Mouse (Mus musculus) limb, embryonic 12.5 days (tissue): ENCODE results near the gene Pkn2. TPM values are rescaled to one million over a fixed set of nuclear protein-coding genes. Genes with fewer than 3 reads are reported as not detected.

ENCODE experiments used
- ATAC-seq: fragments of 200-750 bp; cut with Nextera tagmentation; 2 replicates; pipeline ENCODE4 v1.8.0; 2017; ENCODE audit warnings: low read depth, moderate TSS enrichment; ENCODE audit not compliant: insufficient number of reproducible peaks, insufficient read depth, low FRiP score, low TSS enrichment
- H3K27ac ChIP-seq: fragments of 300-500 bp; sonication (generic); 2 replicates; pipeline ENCODE4 v1.5.1; 2016; ENCODE audit warnings: mild to moderate bottlenecking, moderate library complexity
- H3K27me3 ChIP-seq: fragments of 300-500 bp; sonication (generic); 2 replicates; pipeline ENCODE4 v1.6.1; 2016; ENCODE audit warnings: mild to moderate bottlenecking, moderate library complexity
- H3K36me3 ChIP-seq: fragments of 300-500 bp; sonication (generic); 2 replicates; pipeline ENCODE4 v1.6.1; 2016; ENCODE audit warnings: mild to moderate bottlenecking, moderate library complexity
- H3K4me1 ChIP-seq: fragments of 300-500 bp; sonication (generic); replicated peaks from 2 replicates; pipeline ENCODE4 v1.6.1; 2016
- H3K4me2 ChIP-seq: fragments of 300-500 bp; sonication (generic); 2 replicates; pipeline ENCODE4 v1.6.1; 2016; ENCODE audit warnings: mild to moderate bottlenecking, moderate library complexity
- H3K4me3 ChIP-seq: fragments of 300-500 bp; sonication (generic); replicated peaks from 2 replicates; pipeline ENCODE4 v1.5.1; 2016; ENCODE audit warnings: mild to moderate bottlenecking
- H3K9ac ChIP-seq: fragments of 300-500 bp; sonication (generic); replicated peaks from 2 replicates; pipeline ENCODE4 v1.6.1; 2016; ENCODE audit warnings: mild to moderate bottlenecking, moderate library complexity
- H3K9me3 ChIP-seq: fragments of 300-500 bp; sonication (generic); 2 replicates; pipeline ENCODE4 v1.6.1; 2016; ENCODE audit warnings: mild to moderate bottlenecking, moderate library complexity
- WGBS: fragments of 180-500 bp; shearing (Covaris S2); methylation state at CpG from one replicate; pipeline ENCODE4 v1.1.7; 2016; 5-methylcytosine and 5-hydroxymethylcytosine counted together
- polyA plus RNA-seq: library from polyadenylated mRNA; unstranded; fragments of >200 nt; fragmentation: Nextera tagmentation; extraction: Ambion mirVana; gene quantifications from 2 replicates; pipeline ENCODE4 v1.2.1, GENCODE M21; 2016

The Pkn2 gene
- polyA plus RNA-seq, 1 experiment from 2014 or later: 68.5 TPM

GRCm38 (mm10) chr3:142834024-142834423 is 47.8 kb downstream of the Pkn2 start:
- H3K9ac ChIP-seq: no peak overlapping the region
- no peak for ATAC-seq
- no peak overlapping the region for H3K4me2 ChIP-seq
- peaks cover 20% of the 10 kb centered on the region for H3K36me3 ChIP-seq
- H3K4me1 ChIP-seq: no peaks in the 10 kb centered on the region
- no peak overlapping the region for H3K27ac ChIP-seq
- no peaks in the 10 kb centered on the region for H3K27me3 ChIP-seq
- WGBS: 90% methylated on average over 4 of the region's 4 CpGs
- H3K9me3 ChIP-seq: no peaks in the 10 kb centered on the region
- H3K4me3 ChIP-seq: no peak overlapping the region

- no peak overlapping the region for H3K4me3 ChIP-seq
- no peak for ATAC-seq
- H3K27me3 ChIP-seq: no peaks in the 10 kb centered on the region
- peaks cover 23% of the 10 kb centered on the region for H3K36me3 ChIP-seq
- H3K27ac ChIP-seq: no peak overlapping the region
- no peak overlapping the region for H3K9ac ChIP-seq
- H3K4me2 ChIP-seq: no peak overlapping the region
- WGBS: 88% methylated on average over 3 of the region's 3 CpGs
- H3K9me3 ChIP-seq: no peaks in the 10 kb centered on the region
- no peaks in the 10 kb centered on the region for H3K4me1 ChIP-seq
These were observed 48.9 kb downstream of the Pkn2 start for GRCm38 (mm10) chr3:142832910-142833309.

GRCm38 (mm10) chr3:142826449-142827146 is 55.2 kb downstream of the Pkn2 start:
- 85% methylated on average over 4 of the region's 4 CpGs for WGBS
- Histone ChIP-seq H3K36me3 (peaks cover 41% of the 10 kb centered on the region), H3K27me3 (no peaks in the 10 kb centered on the region), H3K9me3 (no peaks in the 10 kb centered on the region), H3K4me3 (no peak overlapping the region), H3K9ac (no peak overlapping the region), H3K27ac (no peak overlapping the region), H3K4me1 (0 out of 2 replicates have a peak, but pooled peaks cover 10% of the 10 kb centered on the region), H3K4me2 (no peak overlapping the region)
- no peak for ATAC-seq

- H3K9me3 ChIP-seq: no peaks in the 10 kb centered on the region
- peaks cover 45% of the 10 kb centered on the region for H3K36me3 ChIP-seq
- H3K4me1 ChIP-seq: 0 out of 2 replicates have a peak, but pooled peaks cover 10% of the 10 kb centered on the region
- no peak overlapping the region for H3K4me2 ChIP-seq
- H3K27ac ChIP-seq: no peak overlapping the region
- WGBS: 98% methylated on average over 1 of the region's 1 CpGs
- no peak overlapping the region for H3K4me3 ChIP-seq
- no peak for ATAC-seq
- no peak overlapping the region for H3K9ac ChIP-seq
- H3K27me3 ChIP-seq: no peaks in the 10 kb centered on the region
These were observed 58.2 kb downstream of the Pkn2 start for GRCm38 (mm10) chr3:142823606-142824005.

GRCm38 (mm10) chr3:142817506-142817905 is 64.3 kb downstream of the Pkn2 start:
- Histone ChIP-seq H3K4me3 (no peak overlapping the region), H3K9ac (no peak overlapping the region), H3K9me3 (no peaks in the 10 kb centered on the region), H3K36me3 (peaks cover 51% of the 10 kb centered on the region), H3K27me3 (no peaks in the 10 kb centered on the region), H3K27ac (no peak overlapping the region), H3K4me2 (no peak overlapping the region), H3K4me1 (no peaks in the 10 kb centered on the region)
- ATAC-seq: no peak
- WGBS: 94% methylated on average over 3 of the region's 3 CpGs

GRCm38 (mm10) chr3:142811582-142811981 is 70.2 kb downstream of the Pkn2 start:
- 93% methylated on average over 3 of the region's 3 CpGs for WGBS
- Histone ChIP-seq H3K36me3 (peaks cover 52% of the 10 kb centered on the region), H3K9me3 (no peaks in the 10 kb centered on the region)

GRCm38 (mm10) chr3:142795587-142795986 is 86.2 kb downstream of the Pkn2 start:
- no peak for ATAC-seq
- H3K4me1 ChIP-seq: no peaks in the 10 kb centered on the region
- no peak overlapping the region for H3K9ac ChIP-seq
- 91% methylated on average over 3 of the region's 3 CpGs for WGBS
- H3K36me3 ChIP-seq: peaks cover 77% of the 10 kb centered on the region
- no peaks in the 10 kb centered on the region for H3K9me3 ChIP-seq
- no peaks in the 10 kb centered on the region for H3K27me3 ChIP-seq
- H3K27ac ChIP-seq: no peak overlapping the region
- H3K4me3 ChIP-seq: no peak overlapping the region
- H3K4me2 ChIP-seq: no peak overlapping the region

More at GRCm38 (mm10) chr3:142811582-142811981, 70.2 kb downstream of the Pkn2 start:
- H3K4me1 ChIP-seq: no peaks in the 10 kb centered on the region
- ATAC-seq: no peak
- H3K27me3 ChIP-seq: no peaks in the 10 kb centered on the region
- H3K4me2 ChIP-seq: no peak overlapping the region
- no peak overlapping the region for H3K9ac ChIP-seq
- H3K27ac ChIP-seq: no peak overlapping the region
- H3K4me3 ChIP-seq: no peak overlapping the region

- 41% methylated on average over 2 of the region's 2 CpGs for WGBS
- peaks cover 69% of the 10 kb centered on the region for H3K36me3 ChIP-seq
- H3K27ac ChIP-seq: no peak overlapping the region
- H3K9ac ChIP-seq: no peak overlapping the region
- H3K4me3 ChIP-seq: no peak overlapping the region
- no peaks in the 10 kb centered on the region for H3K27me3 ChIP-seq
- no peaks in the 10 kb centered on the region for H3K9me3 ChIP-seq
- H3K4me1 ChIP-seq: no peaks in the 10 kb centered on the region
- no peak overlapping the region for H3K4me2 ChIP-seq
- ATAC-seq: no peak
These were observed 95.3 kb downstream of the Pkn2 start for GRCm38 (mm10) chr3:142786423-142787072.

- Histone ChIP-seq H3K36me3 (peaks cover 71% of the 10 kb centered on the region), H3K4me1 (no peaks in the 10 kb centered on the region), H3K4me2 (no peak overlapping the region), H3K27me3 (no peaks in the 10 kb centered on the region), H3K4me3 (no peak overlapping the region), H3K9me3 (no peaks in the 10 kb centered on the region), H3K9ac (no peak overlapping the region), H3K27ac (no peak overlapping the region)
- ATAC-seq: no peak
- WGBS: 79% methylated on average over 3 of the region's 3 CpGs
These were observed 104.6 kb downstream of the Pkn2 start for GRCm38 (mm10) chr3:142777227-142777626.

- Histone ChIP-seq H3K9ac (no peak overlapping the region), H3K9me3 (no peaks in the 10 kb centered on the region), H3K4me3 (no peak overlapping the region), H3K4me2 (no peak overlapping the region), H3K27me3 (no peaks in the 10 kb centered on the region), H3K4me1 (no peaks in the 10 kb centered on the region), H3K27ac (no peak overlapping the region), H3K36me3 (peaks cover 53% of the 10 kb centered on the region)
- 83% methylated on average over 4 of the region's 4 CpGs for WGBS
- no peak for ATAC-seq
These were observed 108.1 kb downstream of the Pkn2 start for GRCm38 (mm10) chr3:142773538-142774191.

GRCm38 (mm10) chr3:142770518-142770917 is 111.3 kb downstream of the Pkn2 start:
- H3K4me2 ChIP-seq: no peak overlapping the region
- H3K27ac ChIP-seq: no peak overlapping the region
- no peak overlapping the region for H3K4me3 ChIP-seq
- H3K9me3 ChIP-seq: no peaks in the 10 kb centered on the region
- H3K36me3 ChIP-seq: peaks cover 36% of the 10 kb centered on the region
- WGBS: 65% methylated on average over 1 of the region's 1 CpGs
- H3K27me3 ChIP-seq: no peaks in the 10 kb centered on the region
- H3K9ac ChIP-seq: no peak overlapping the region
- no peak for ATAC-seq
- peaks cover 17% of the 10 kb centered on the region for H3K4me1 ChIP-seq
